Comparison of ENCODE assay signal across 8 mouse cellular contexts in genomic region chr9:72661895-72662661, GRCm38 (mm10). TPM values are rescaled to one million over a fixed set of nuclear protein-coding genes. Genes with fewer than 3 reads are reported as not detected.
DNase-seq lines count a peak whose midpoint lies in the region; ATAC-seq and TF ChIP-seq lines count a peak whose summit lies in the region.

Nedd4 (plus strand) TSS chr9:72662346.

- peak within 1 kb of the TSS; percentile 100 for H3K27ac ChIP-seq in embryonic facial prominence, embryonic 12.5 days
- H3K27ac ChIP-seq in kidney, adult 2 months (ENCODE audit: insufficient read depth, low read depth, low read length), result peak within 1 kb of the TSS; percentile 91
- peak within 1 kb of the TSS; percentile 100 for H3K27ac ChIP-seq in limb, embryonic 11.5 days (replicated peaks; ENCODE audit: low read depth, low read length)
- peak within 1 kb of the TSS; percentile 99 for H3K27ac ChIP-seq in midbrain, embryonic 14.5 days (replicated peaks; ENCODE audit: low read depth, low read length)

- DNase-seq in CD4-positive, CD25-positive, alpha-beta regulatory T cell, adult 2 months (ENCODE audit: low read depth, low spot score), result peak; percentile 70
- DNase-seq in heart, adult 18-20 months, result peak; percentile 96 to 98
- DNase-seq in kidney, adult 2 months, result peak; percentile 97
- peak; percentile 99 for DNase-seq in limb, embryonic 11.5 days (ENCODE audit: low spot score)
- peak; percentile 98 for DNase-seq in midbrain, embryonic 14.5 days
- DNase-seq in spleen, adult 18-20 months, result peak; percentile 81 to 86

- H3K27me3 ChIP-seq in embryonic facial prominence, embryonic 12.5 days, result no peaks in the 10 kb centered on the region
- no peaks in the 10 kb centered on the region for H3K27me3 ChIP-seq in kidney, adult 2 months (replicated peaks; ENCODE audit: control insufficient read depth, insufficient read depth, low read length)
- no peaks in the 10 kb centered on the region for H3K27me3 ChIP-seq in limb, embryonic 11.5 days (ENCODE audit: control insufficient read depth, insufficient read depth, low read length)
- no peaks in the 10 kb centered on the region for H3K27me3 ChIP-seq in midbrain, embryonic 14.5 days (ENCODE audit: control insufficient read depth, insufficient read depth, low read length)

- ATAC-seq in CD4-positive, CD25-positive, alpha-beta regulatory T cell, adult 4 months, result no peak
- peak; percentile 90 for ATAC-seq in embryonic facial prominence, embryonic 12.5 days (ENCODE audit: insufficient number of reproducible peaks, insufficient read depth, low FRiP score, low TSS enrichment)
- ATAC-seq in limb, embryonic 11.5 days (ENCODE audit: insufficient number of reproducible peaks, low FRiP score, low TSS enrichment, low read depth), result peak; percentile 91
- ATAC-seq in midbrain, embryonic 14.5 days (ENCODE audit: low FRiP score, low TSS enrichment), result peak; percentile 92

- peaks cover 30% of the 10 kb centered on the region for H3K4me1 ChIP-seq in embryonic facial prominence, embryonic 12.5 days
- H3K4me1 ChIP-seq in kidney, adult 2 months (ENCODE audit: control insufficient read depth, insufficient read depth, low read length), result peaks cover 16% of the 10 kb centered on the region
- peaks cover 19% of the 10 kb centered on the region for H3K4me1 ChIP-seq in limb, embryonic 11.5 days (ENCODE audit: control insufficient read depth, insufficient read depth, low read length)
- peaks cover 28% of the 10 kb centered on the region for H3K4me1 ChIP-seq in midbrain, embryonic 14.5 days (ENCODE audit: control insufficient read depth, insufficient read depth, low read length)

- peak within 1 kb of the TSS; percentile 92 for H3K4me3 ChIP-seq in embryonic facial prominence, embryonic 12.5 days
- peak within 1 kb of the TSS; percentile 94 for H3K4me3 ChIP-seq in kidney, adult 2 months (ENCODE audit: insufficient read depth, low read depth, low read length)
- H3K4me3 ChIP-seq in limb, embryonic 11.5 days (ENCODE audit: low read depth, low read length), result peak within 1 kb of the TSS; percentile 99
- H3K4me3 ChIP-seq in midbrain, embryonic 14.5 days (replicated peaks; ENCODE audit: low read depth, low read length), result peak within 1 kb of the TSS; percentile 98

- peak within 1 kb of the TSS; percentile 99 for H3K9ac ChIP-seq in embryonic facial prominence, embryonic 12.5 days
- peak within 1 kb of the TSS; percentile 100 for H3K9ac ChIP-seq in limb, embryonic 11.5 days (ENCODE audit: low read length)
- peak within 1 kb of the TSS; percentile 99 for H3K9ac ChIP-seq in midbrain, embryonic 14.5 days (replicated peaks; ENCODE audit: low read length)

- TF ChIP-seq POLR2A in kidney, adult 2 months (IDR thresholded peaks at IDR 0.05; ENCODE audit: low read depth, low read length), result peak; percentile 89

- H3K4me2 ChIP-seq in embryonic facial prominence, embryonic 12.5 days (replicated peaks), result peak within 1 kb of the TSS; percentile 96
- H3K4me2 ChIP-seq in limb, embryonic 11.5 days (ENCODE audit: low read depth, severe bottlenecking), result peak within 1 kb of the TSS; percentile 89
- peak within 1 kb of the TSS; percentile 89 for H3K4me2 ChIP-seq in midbrain, embryonic 14.5 days (ENCODE audit: low read length)

- H3K9me3 ChIP-seq in embryonic facial prominence, embryonic 12.5 days, result no peaks in the 10 kb centered on the region
- H3K9me3 ChIP-seq in limb, embryonic 11.5 days (ENCODE audit: control insufficient read depth, low read length), result no peaks in the 10 kb centered on the region
- H3K9me3 ChIP-seq in midbrain, embryonic 14.5 days (ENCODE audit: control insufficient read depth, low read length), result no peaks in the 10 kb centered on the region

- WGBS in embryonic facial prominence, embryonic 12.5 days, result 1% methylated on average over 75 of the region's 83 CpGs
- WGBS in kidney, adult 2 months, result under 1% methylated on average over 78 of the region's 83 CpGs
- 1% methylated on average over 56 of the region's 83 CpGs for whole genome bisulfite sequencing in limb, embryonic 11.5 days
- under 1% methylated on average over 81 of the region's 83 CpGs for WGBS in midbrain, embryonic 14.5 days

- TF ChIP-seq CTCF in kidney, adult 2 months (conservative IDR thresholded peaks at IDR 0.05; ENCODE audit: insufficient read depth, insufficient read length, low read depth, low read length), result no peak

- H3K36me3 ChIP-seq in embryonic facial prominence, embryonic 12.5 days, result peaks cover 23% of the 10 kb centered on the region
- H3K36me3 ChIP-seq in kidney, adult 2 months (ENCODE audit: control insufficient read depth, insufficient read depth, low read length), result no peaks in the 10 kb centered on the region; the same call in 1 of the 2 replicates
- peaks cover 9% of the 10 kb centered on the region; the same call in 1 of the 2 replicates for H3K36me3 ChIP-seq in limb, embryonic 11.5 days (ENCODE audit: control insufficient read depth, insufficient read depth, low read length)
- peaks cover 9% of the 10 kb centered on the region for H3K36me3 ChIP-seq in midbrain, embryonic 14.5 days (ENCODE audit: control insufficient read depth, insufficient read depth, low read length)

RNA-seq across cellular contexts. Expression of gene Nedd4, which starts in this region (rescaled TPM):
- polyA plus RNA-seq in CD4-positive, CD25-positive, alpha-beta regulatory T cell, adult 4 months (2017; shearing (Covaris generic)), result 1 to 10 TPM; 4.5 to 4.7 TPM
- polyA plus RNA-seq in embryonic facial prominence, embryonic 12.5 days (2016; fragmentation: Nextera tagmentation; extraction: Ambion mirVana), result 722 and 756 TPM in 2 replicates
- total RNA-seq in heart, adult 18-20 months (2021), result 100 to 1,000 TPM; 343 to 345 TPM
- 104 and 118 TPM in 2 replicates for polyA plus RNA-seq in kidney, adult 2 months (2012; rRNA removed)
- polyA plus RNA-seq in limb, embryonic 11.5 days (2014; fragmentation: Nextera tagmentation; extraction: Ambion mirVana), result 815 and 849 TPM in 2 replicates
- polyA plus RNA-seq in midbrain, embryonic 14.5 days (2014; fragmentation: Nextera tagmentation; extraction: Ambion mirVana), result 351 and 564 TPM in 2 replicates

Comparison
In these comparisons a context has a peak if more than half of its experiments do, and no peak if none do; other contexts are left out.
1. RNA of gene Nedd4 (polyA plus RNA-seq): 815 to 849 TPM in limb, embryonic 11.5 days, 722 to 756 TPM in embryonic facial prominence, embryonic 12.5 days, 351 to 564 TPM in midbrain, embryonic 14.5 days and 104 to 118 TPM in kidney, adult 2 months; 4.5 to 4.7 TPM in CD4-positive, CD25-positive, alpha-beta regulatory T cell, adult 4 months; every median in the first group is over 10 times any median in the second.
2. Peak in every context shown above with its lines, with median percentiles within 50 percentile points of each other: DNase-seq, H3K27ac ChIP-seq, H3K4me2 ChIP-seq, H3K4me3 ChIP-seq and H3K9ac ChIP-seq.